Mouse (Mus musculus) stomach, embryonic 15.5 days (tissue): ENCODE measurements around the gene Hist1h1t. TPM values are rescaled to one million over a fixed set of nuclear protein-coding genes. Genes with fewer than 3 reads are reported as not detected.

Source experiments
- ATAC-seq: fragments of 200-750 bp; cut with Nextera tagmentation; 2 replicates; pipeline ENCODE4 v1.8.0; 2017; ENCODE audit warnings: low read depth, moderate number of reproducible peaks, moderate TSS enrichment; ENCODE audit not compliant: insufficient read depth, low FRiP score
- H3K27ac ChIP-seq: fragments of 300-500 bp; sonication (generic); 2 replicates; pipeline ENCODE4 v1.5.1; 2015; ENCODE audit warnings: mild to moderate bottlenecking, inconsistent platforms
- H3K27me3 ChIP-seq: fragments of 300-500 bp; sonication (generic); replicated peaks from 2 replicates; pipeline ENCODE4 v1.6.1; 2015; ENCODE audit warnings: inconsistent platforms
- H3K36me3 ChIP-seq: fragments of 300-500 bp; sonication (generic); 2 replicates; pipeline ENCODE4 v1.6.1; 2015; ENCODE audit warnings: inconsistent platforms
- H3K4me1 ChIP-seq: fragments of 300-500 bp; sonication (generic); 2 replicates; pipeline ENCODE4 v1.6.1; 2015; ENCODE audit warnings: inconsistent platforms
- H3K4me2 ChIP-seq: fragments of 300-500 bp; sonication (generic); 2 replicates; pipeline ENCODE4 v1.6.1; 2015; ENCODE audit warnings: mild to moderate bottlenecking, inconsistent platforms
- H3K4me3 ChIP-seq: fragments of 300-500 bp; sonication (generic); replicated peaks from 2 replicates; pipeline ENCODE4 v1.5.1; 2015; ENCODE audit warnings: inconsistent platforms
- H3K9ac ChIP-seq: fragments of 300-500 bp; sonication (generic); 2 replicates; pipeline ENCODE4 v1.6.1; 2015; ENCODE audit warnings: inconsistent platforms
- H3K9me3 ChIP-seq: fragments of 300-500 bp; sonication (generic); 2 replicates; pipeline ENCODE4 v1.6.1; 2016; ENCODE audit warnings: inconsistent platforms
- WGBS: fragments of 180-500 bp; shearing (Covaris S2); methylation state at CpG from one replicate; pipeline ENCODE4 v1.1.7; 2015; 5-methylcytosine and 5-hydroxymethylcytosine counted together
- polyA plus RNA-seq: library from polyadenylated mRNA; unstranded; fragments of >200 nt; fragmentation: Nextera tagmentation; extraction: Ambion mirVana; gene quantifications from 2 replicates; pipeline ENCODE4 v1.2.1, GENCODE M21; 2015

Hist1h1t gene
- polyA plus RNA-seq, 1 experiment from 2014 or later: 0.19 TPM

DNA sequence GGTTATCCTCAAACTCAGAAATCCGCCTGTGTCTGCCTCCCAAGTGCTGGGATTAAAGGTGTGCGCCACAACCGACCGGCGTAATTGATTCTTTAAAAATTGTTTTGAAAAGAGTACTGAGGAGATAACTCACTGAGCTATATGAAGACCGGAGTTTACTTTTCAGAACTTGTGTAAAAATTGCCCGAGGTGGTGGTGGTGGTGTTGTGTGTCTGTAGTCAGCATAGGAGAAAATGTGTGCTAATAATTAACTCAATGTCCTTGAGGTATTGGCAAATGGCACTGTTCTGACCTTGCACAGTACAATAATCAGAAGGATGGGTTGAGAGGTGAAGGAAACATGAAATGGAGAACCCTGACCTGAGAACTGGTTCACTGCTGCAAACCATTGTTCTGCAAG lies 7.7 kb upstream of the Hist1h1t start:
- Histone ChIP-seq H3K4me1 (peaks cover 2% of the 10 kb centered on the region; the same call in 1 of the 2 replicates), H3K36me3 (no peaks in the 10 kb centered on the region), H3K27ac (no peak overlapping the region), H3K4me2 (no peak overlapping the region), H3K9ac (no peak overlapping the region), H3K27me3 (no peaks in the 10 kb centered on the region), H3K9me3 (no peaks in the 10 kb centered on the region), H3K4me3 (no peak overlapping the region)
- ATAC-seq: no peak
- 80% methylated on average over 7 of the region's 7 CpGs for WGBS

DNA sequence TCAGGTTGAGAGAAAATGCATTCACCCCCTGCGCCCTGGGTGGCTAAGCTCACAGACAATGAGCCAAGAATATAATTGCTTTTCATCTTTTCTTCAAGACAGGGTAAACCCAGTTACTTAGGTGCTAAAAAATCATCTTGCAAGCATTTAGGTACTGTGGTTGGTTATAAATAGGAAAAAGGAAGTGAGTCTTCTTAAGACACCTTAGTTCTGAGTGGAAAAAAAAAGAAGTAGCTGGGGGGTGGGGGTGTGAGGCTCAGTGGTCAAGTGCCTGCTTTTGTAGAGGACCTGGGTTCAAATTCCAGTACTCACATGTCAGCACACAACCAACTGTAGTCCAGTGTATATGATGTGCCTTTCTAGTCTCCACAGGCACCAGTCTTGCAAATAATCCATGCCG lies 6.7 kb upstream of the Hist1h1t start:
- Histone ChIP-seq H3K36me3 (no peaks in the 10 kb centered on the region), H3K27ac (no peak overlapping the region)
- 89% methylated on average over 2 of the region's 2 CpGs for WGBS

DNA sequence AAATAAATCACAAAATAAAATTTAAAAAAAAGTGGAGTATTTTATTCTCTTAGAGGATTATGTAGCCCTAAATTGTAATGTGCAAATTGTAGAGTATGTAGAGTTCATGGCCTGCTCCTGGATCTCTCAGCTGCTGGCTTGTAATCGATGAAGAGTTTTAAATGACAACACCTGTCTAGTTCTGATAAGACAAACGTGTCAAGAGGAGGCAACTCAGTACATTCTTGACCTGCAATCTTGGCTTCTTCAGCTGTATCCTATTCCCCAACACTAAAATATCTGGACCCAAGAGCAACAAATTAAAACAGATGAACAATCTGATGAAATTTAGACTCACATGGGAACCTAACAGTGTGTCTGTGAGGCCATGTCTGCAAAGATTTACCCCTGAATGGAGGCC lies 6.2 kb upstream of the Hist1h1t start:
- Histone ChIP-seq H3K27me3 (no peaks in the 10 kb centered on the region), H3K27ac (no peak overlapping the region), H3K9me3 (no peaks in the 10 kb centered on the region), H3K4me3 (no peak overlapping the region), H3K36me3 (no peaks in the 10 kb centered on the region), H3K9ac (no peak overlapping the region), H3K4me1 (no peaks in the 10 kb centered on the region), H3K4me2 (no peak overlapping the region)
- 69% methylated on average over 2 of the region's 2 CpGs for WGBS
- ATAC-seq: no peak

More for the DNA sequence above, 6.7 kb upstream of the Hist1h1t start:
- H3K4me2 ChIP-seq: no peak overlapping the region
- no peaks in the 10 kb centered on the region for H3K9me3 ChIP-seq
- no peaks in the 10 kb centered on the region for H3K27me3 ChIP-seq
- H3K4me1 ChIP-seq: no peaks in the 10 kb centered on the region
- H3K9ac ChIP-seq: no peak overlapping the region
- no peak for ATAC-seq
- no peak overlapping the region for H3K4me3 ChIP-seq

GRCm38 (mm10) chr13:23693856-23694440 lies 1.7 kb upstream of the Hist1h1t start:
- H3K27ac ChIP-seq: no peak overlapping the region
- WGBS: 75% methylated on average over 6 of the region's 6 CpGs
- ATAC-seq: no peak

GRCm38 (mm10) chr13:23694956-23695355 lies 658 bp upstream of the Hist1h1t start:
- H3K27me3 ChIP-seq: no peaks in the 10 kb centered on the region
- H3K4me3 ChIP-seq: no peak overlapping the region
- H3K27ac ChIP-seq: no peak overlapping the region
- H3K4me1 ChIP-seq: no peaks in the 10 kb centered on the region
- no peak overlapping the region for H3K4me2 ChIP-seq
- H3K9me3 ChIP-seq: no peaks in the 10 kb centered on the region
- 95% methylated on average over 9 of the region's 9 CpGs for WGBS
- no peak overlapping the region for H3K9ac ChIP-seq
- no peak for ATAC-seq
- H3K36me3 ChIP-seq: no peaks in the 10 kb centered on the region

More at GRCm38 (mm10) chr13:23693856-23694440, 1.7 kb upstream of the Hist1h1t start:
- Histone ChIP-seq H3K9me3 (no peaks in the 10 kb centered on the region), H3K27me3 (no peaks in the 10 kb centered on the region), H3K4me1 (no peaks in the 10 kb centered on the region), H3K9ac (no peak overlapping the region), H3K4me2 (no peak overlapping the region), H3K36me3 (no peaks in the 10 kb centered on the region), H3K4me3 (no peak overlapping the region)

DNA sequence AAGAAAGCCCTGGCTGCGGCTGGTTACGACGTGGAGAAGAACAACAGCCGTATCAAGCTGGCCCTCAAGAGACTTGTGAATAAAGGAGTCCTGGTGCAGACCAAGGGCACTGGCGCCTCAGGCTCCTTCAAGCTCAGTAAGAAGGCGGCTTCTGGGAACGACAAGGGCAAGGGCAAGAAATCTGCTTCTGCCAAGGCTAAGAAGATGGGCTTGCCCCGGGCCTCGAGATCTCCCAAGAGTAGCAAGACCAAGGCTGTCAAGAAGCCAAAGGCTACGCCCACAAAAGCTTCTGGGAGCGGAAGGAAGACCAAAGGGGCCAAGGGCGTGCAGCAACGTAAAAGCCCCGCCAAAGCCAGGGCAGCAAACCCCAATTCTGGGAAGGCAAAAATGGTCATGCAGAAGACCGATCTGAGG lies 454 bp downstream of the Hist1h1t start:
- no peak overlapping the region for H3K9ac ChIP-seq
- H3K36me3 ChIP-seq: no peaks in the 10 kb centered on the region
- no peak for ATAC-seq
- peaks cover 3% of the 10 kb centered on the region; the same call in 1 of the 2 replicates for H3K4me1 ChIP-seq
- no peaks in the 10 kb centered on the region for H3K9me3 ChIP-seq
- H3K4me3 ChIP-seq: no peak overlapping the region
- 60% methylated on average over 15 of the region's 15 CpGs for WGBS
- H3K27ac ChIP-seq: no peak overlapping the region
- H3K27me3 ChIP-seq: no peaks in the 10 kb centered on the region
- no peak overlapping the region for H3K4me2 ChIP-seq

- Histone ChIP-seq H3K9me3 (no peaks in the 10 kb centered on the region), H3K4me3 (peak overlapping the region; percentile 45), H3K36me3 (no peaks in the 10 kb centered on the region), H3K4me2 (peak overlapping the region; percentile 55), H3K4me1 (peaks cover 4% of the 10 kb centered on the region; the same call in 1 of the 2 replicates), H3K9ac (peak overlapping the region; percentile 6; the same call in 1 of the 2 replicates), H3K27ac (peak overlapping the region; percentile 94), H3K27me3 (no peaks in the 10 kb centered on the region)
- 1% methylated on average over 26 of the region's 32 CpGs for WGBS
- peak; percentile 40 for ATAC-seq
These were observed 2.1 kb downstream of the Hist1h1t start for GRCm38 (mm10) chr13:23697491-23698299.

GRCm38 (mm10) chr13:23698300-23698693 lies 2.7 kb downstream of the Hist1h1t start, which contains the start of gene Hist1h4c:
Gene Hist1h4c (minus strand): TSS chr13:23698454.
- H3K4me1 ChIP-seq: peaks cover 4% of the 10 kb centered on the region; the same call in 1 of the 2 replicates
- H3K4me2 ChIP-seq: peak within 1 kb of the TSS; percentile 55
- H3K27ac ChIP-seq: peak within 1 kb of the TSS; percentile 94
- WGBS: under 1% methylated on average over 21 of the region's 22 CpGs
- H3K4me3 ChIP-seq: peak within 1 kb of the TSS; percentile 45
- peak; percentile 95 for ATAC-seq
- no peaks in the 10 kb centered on the region for H3K27me3 ChIP-seq
- no peaks in the 10 kb centered on the region for H3K36me3 ChIP-seq
- peak within 1 kb of the TSS; percentile 6; the same call in 1 of the 2 replicates for H3K9ac ChIP-seq
- no peaks in the 10 kb centered on the region for H3K9me3 ChIP-seq

DNA sequence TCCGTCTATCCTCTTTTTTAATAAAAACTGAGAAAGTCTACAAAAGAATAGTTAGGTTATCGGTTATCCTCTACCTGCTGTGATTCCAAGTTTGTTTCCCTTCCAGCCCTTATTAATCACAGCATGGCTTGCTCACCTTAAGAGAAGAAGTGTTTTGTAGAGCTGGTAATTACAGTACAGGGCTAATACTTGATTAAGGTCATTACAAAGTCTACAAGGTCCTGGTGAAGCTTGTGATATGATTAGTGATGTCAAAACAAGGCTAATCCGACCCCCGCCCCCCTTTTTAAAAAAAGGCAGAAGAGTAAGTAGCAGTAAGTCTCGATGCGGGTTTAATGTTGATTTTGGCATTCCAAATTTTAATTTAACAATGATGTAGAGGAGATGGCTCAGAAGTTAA lies 3.4 kb downstream of the Hist1h1t start:
- peak overlapping the region; percentile 87 for H3K27ac ChIP-seq
- ATAC-seq: no peak

DNA sequence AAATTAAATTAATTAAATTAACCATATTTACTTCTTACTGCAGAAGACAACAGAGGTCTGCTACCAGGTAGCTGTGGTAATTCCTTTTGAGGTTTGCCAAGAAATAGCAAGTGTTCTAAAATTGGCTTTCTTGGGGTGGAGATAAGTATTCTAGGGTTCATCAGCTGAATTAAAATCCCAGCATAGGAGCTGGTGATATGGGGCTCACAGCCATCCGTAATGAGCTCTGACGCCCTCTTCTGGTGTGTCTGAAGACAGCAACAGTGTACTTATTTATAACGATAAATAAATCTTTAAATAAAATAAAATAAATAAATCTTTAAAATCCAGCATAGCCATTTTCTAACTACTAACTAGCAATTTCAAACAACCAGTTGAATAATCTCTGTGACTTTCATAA lies 4.2 kb downstream of the Hist1h1t start:
- H3K9ac ChIP-seq: no peak overlapping the region
- 58% methylated on average over 3 of the region's 3 CpGs for WGBS
- H3K9me3 ChIP-seq: no peaks in the 10 kb centered on the region
- H3K27me3 ChIP-seq: no peaks in the 10 kb centered on the region
- H3K4me2 ChIP-seq: no peak overlapping the region
- no peaks in the 10 kb centered on the region for H3K36me3 ChIP-seq
- no peak overlapping the region for H3K4me3 ChIP-seq
- H3K27ac ChIP-seq: no peak overlapping the region
- ATAC-seq: no peak
- peaks cover 4% of the 10 kb centered on the region; the same call in 1 of the 2 replicates for H3K4me1 ChIP-seq

More for the DNA sequence above, 3.4 kb downstream of the Hist1h1t start:
- Histone ChIP-seq H3K4me1 (peaks cover 4% of the 10 kb centered on the region; the same call in 1 of the 2 replicates), H3K4me2 (peak overlapping the region; percentile 49), H3K9me3 (no peaks in the 10 kb centered on the region), H3K36me3 (no peaks in the 10 kb centered on the region), H3K27me3 (no peaks in the 10 kb centered on the region), H3K4me3 (no peak overlapping the region; the same call in 1 of the 2 replicates), H3K9ac (no peak overlapping the region)
- WGBS: 59% methylated on average over 6 of the region's 6 CpGs

DNA sequence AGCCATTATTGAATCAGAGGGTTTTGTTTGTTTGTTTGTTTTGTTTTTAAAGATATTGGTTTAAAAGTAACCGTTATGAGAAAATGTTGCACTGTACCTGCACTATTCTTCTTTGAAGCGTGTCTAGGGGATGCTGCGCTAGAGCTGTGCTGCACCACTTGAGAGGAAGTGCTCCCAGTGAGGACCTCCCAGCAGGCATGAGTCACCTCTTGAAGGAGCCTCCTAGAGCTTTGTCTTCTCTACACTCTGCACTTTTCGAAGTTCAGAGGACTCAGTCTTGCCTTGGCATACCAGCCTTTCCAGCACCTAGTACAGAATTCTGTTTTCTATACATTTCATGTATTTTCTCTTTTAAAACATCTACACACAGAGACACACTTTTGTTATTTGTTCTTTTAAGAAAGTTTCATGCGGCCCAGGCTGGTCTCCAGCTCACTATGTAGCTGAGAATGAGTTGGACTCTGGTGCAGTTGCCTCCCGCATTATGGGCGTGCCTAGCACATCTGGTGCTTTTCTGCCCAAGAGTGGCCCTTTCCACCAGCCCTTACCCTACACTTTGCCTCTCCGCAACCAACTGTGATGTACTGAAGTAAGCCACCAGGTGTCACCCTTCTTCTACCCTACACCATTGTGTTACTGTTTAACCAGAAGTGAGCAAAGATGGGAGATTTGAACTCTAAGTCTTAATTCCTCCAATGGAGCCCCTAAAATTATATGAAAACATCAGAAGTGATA lies 5.3 kb downstream of the Hist1h1t start:
- Histone ChIP-seq H3K4me3 (no peak overlapping the region), H3K4me1 (peaks cover 4% of the 10 kb centered on the region; the same call in 1 of the 2 replicates), H3K9me3 (no peaks in the 10 kb centered on the region), H3K36me3 (no peaks in the 10 kb centered on the region), H3K27me3 (no peaks in the 10 kb centered on the region), H3K9ac (no peak overlapping the region), H3K27ac (no peak overlapping the region), H3K4me2 (no peak overlapping the region)
- peak; percentile 50 for ATAC-seq
- WGBS: 24% methylated on average over 8 of the region's 8 CpGs
